Mouse (Mus musculus): ENCODE measurements around the gene Rmnd5b.
"Not testable (repeated sequence)": the region's sequence is repeated elsewhere in the genome, so short reads cannot be mapped to it uniquely, and the experiment has no call there.

Rmnd5b gene

GRCm38 (mm10) chr11:51649111-51649888 is 13.6 kb upstream of the Rmnd5b start:
- DNase-seq (ENCODE audit: inconsistent ontology term) = peak; percentile 9

GRCm38 (mm10) chr11:51648566-51648965 is 12.9 kb upstream of the Rmnd5b start:
- DNase-seq (ENCODE audit: inconsistent ontology term) = peak; percentile 16

- no peak for DNase-seq (ENCODE audit: inconsistent ontology term)
Observed at GRCm38 (mm10) chr11:51646751-51647667, 11.3 kb upstream of the Rmnd5b start.

DNA sequence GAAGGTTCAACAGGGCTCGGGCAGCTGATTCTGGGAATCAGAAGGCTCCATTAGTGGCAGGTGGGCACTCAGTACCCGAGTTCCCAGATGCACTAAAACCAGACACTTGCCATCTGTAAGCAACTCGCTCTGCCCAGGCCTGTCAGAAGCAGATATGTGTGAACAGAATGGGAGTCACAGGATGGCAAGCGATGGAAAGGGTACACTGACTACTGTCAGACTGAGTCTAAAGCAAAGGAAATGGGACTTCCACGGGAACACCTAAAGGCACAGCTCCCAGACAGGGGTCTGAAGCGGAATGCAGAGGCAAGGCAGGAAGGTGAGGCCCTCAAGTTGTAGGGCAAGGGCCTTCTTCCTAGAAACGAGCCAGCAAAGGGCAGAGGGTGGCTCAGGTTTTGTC is 10.5 kb upstream of the Rmnd5b start:
- no peak for DNase-seq (ENCODE audit: inconsistent ontology term)

DNA sequence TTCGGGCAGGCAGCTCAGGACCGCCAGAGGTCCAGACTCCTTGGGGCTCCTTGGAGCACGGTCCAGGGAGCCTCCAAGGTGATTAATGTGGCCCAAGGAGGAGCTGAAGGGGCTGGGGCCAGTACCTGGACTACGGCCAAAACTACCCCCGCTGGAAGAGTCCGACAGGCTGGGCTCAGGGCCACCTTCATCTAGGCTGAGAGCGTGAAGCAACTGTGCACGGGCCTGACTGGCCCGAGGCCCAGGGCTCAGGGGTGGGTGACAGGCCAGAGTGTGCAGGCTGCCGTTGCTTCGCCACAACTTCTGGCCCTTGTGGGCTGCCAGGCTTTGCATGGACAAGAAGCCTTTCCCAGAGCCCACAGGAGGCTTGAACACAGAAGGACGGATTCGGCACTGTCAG is 9.6 kb upstream of the Rmnd5b start:
- no peak for DNase-seq (ENCODE audit: inconsistent ontology term)

GRCm38 (mm10) chr11:51644217-51644616 is 8.5 kb upstream of the Rmnd5b start:
- DNase-seq (ENCODE audit: inconsistent ontology term) = no peak

- DNase-seq (ENCODE audit: inconsistent ontology term) = no peak
Observed at GRCm38 (mm10) chr11:51643761-51644160, 8.1 kb upstream of the Rmnd5b start.

GRCm38 (mm10) chr11:51643202-51643601 is 7.5 kb upstream of the Rmnd5b start:
- DNase-seq (ENCODE audit: inconsistent ontology term) = no peak

GRCm38 (mm10) chr11:51640748-51641147 is 5.1 kb upstream of the Rmnd5b start:
- no peak for DNase-seq (ENCODE audit: inconsistent ontology term)

DNA sequence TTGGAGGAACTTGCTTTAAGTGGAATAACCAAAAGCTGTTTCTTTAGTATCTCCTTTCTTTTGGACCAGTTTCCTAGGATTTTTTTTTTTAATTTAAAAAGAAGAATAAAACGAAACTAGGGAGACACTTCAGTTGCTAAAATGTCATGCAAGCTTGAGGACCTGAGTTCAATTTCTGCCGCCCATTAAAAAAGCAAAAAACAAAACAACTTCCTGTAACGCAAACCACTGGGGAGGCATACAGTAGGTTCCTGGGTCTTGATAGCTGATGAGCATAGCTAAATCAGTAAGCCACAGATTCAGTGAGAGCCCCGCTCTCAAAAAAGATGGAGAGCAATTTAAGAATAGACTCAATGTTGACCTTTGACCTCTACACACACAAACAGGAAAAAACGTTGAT is 2.8 kb upstream of the Rmnd5b start:
- DNase-seq (ENCODE audit: inconsistent ontology term) = no peak

GRCm38 (mm10) chr11:51637971-51638414 is 2.3 kb upstream of the Rmnd5b start:
- peak; percentile 69 for DNase-seq (ENCODE audit: inconsistent ontology term)

GRCm38 (mm10) chr11:51636323-51636684 is 608 bp upstream of the Rmnd5b start:
- peak; percentile 67 for DNase-seq (ENCODE audit: inconsistent ontology term)

DNA sequence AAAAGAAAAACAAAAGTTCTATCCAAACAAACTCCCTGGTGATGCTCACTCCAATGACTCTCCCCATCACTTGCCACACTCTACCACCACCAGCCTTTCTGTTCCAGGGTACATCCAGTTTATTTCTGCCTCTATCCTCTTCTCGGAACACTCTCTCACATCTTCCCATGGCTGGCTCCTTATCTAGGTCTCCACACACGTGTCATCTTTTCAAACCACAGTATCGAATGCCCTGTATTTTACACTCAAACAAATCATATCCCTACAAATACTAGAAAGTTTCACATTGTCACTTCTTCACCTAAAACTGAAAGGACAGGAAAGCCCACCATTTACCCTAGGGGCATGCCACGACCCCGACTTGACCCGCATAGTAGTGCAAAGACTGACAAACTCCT is 570 bp downstream of the Rmnd5b start:
- peak; percentile 6 for DNase-seq (ENCODE audit: inconsistent ontology term)

GRCm38 (mm10) chr11:51633721-51634120 is 2.0 kb downstream of the Rmnd5b start:
- DNase-seq (ENCODE audit: inconsistent ontology term) = no peak

DNA sequence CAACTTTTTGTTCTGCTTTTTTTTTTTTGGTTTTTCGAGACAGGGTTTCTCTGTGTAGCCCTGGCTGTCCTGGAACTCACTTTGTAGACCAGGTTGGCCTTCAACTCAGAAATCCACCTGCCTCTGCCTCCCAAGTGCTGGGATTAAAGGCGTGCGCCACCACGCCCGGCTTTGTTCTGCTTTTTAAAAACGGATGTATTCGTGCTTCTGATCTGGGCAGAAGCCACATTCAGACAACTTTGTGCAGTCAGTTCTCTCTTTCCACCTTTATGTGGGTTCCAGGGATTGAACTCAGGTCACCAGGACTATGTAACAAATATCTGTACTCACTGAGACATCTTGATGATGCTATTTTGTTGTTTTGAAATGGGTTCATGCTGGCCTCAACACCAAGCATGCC is 2.5 kb downstream of the Rmnd5b start:
- not testable (repeated sequence) for DNase-seq (ENCODE audit: inconsistent ontology term)

DNA sequence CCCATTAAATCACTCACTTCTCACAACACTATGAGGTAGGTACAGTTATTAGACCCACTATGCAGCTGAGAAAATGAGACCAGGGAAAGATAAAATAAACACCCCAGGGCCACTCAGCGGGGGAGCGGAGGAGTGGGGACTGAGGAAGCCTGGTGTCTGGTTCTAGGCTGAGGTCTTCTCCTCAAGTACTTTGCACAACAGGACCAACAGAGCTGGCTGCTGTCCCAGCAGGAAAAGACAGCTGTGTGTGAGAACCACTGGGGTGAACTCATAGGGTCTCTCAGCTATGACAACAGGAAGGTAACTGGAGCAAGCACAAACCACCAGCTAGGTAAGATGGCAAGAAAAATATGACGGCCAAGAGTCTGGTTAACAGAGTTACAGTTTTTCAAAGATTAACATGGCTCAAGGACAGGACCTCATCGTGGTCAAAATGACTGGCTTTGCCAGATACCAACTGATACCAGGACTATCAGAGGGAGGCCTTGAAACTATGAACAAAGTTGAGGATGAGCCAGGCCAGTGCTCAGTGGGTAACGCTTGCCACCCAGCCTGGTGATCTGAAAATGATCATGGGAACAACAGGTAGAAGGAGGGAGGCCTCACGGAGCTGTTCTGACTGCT is 3.5 kb downstream of the Rmnd5b start:
- no peak for DNase-seq (ENCODE audit: inconsistent ontology term)

- no peak for DNase-seq (ENCODE audit: inconsistent ontology term)
Observed at GRCm38 (mm10) chr11:51629651-51630314, 5.9 kb downstream of the Rmnd5b start.

DNA sequence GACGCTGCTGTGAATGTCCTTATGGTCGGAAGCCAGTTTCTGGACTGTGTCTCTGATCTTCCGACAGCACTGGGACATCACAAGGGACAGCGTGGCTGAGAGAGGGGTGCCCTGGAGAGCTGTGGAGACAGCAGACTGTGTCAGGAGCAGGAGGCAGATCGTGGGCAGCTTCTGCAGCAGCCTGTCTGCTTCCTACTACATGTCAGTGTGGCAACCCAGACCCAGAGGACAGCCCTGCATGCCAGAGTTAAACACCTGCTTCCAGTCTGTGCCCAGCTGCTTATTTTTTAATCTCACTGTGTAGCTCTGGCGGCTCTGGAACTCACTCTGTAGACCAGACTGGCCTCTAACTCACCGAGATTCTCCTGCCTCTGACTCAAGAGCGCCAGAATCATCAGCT is 7.8 kb downstream of the Rmnd5b start:
- no peak for DNase-seq (ENCODE audit: inconsistent ontology term)

- no peak for DNase-seq (ENCODE audit: inconsistent ontology term)
Observed at GRCm38 (mm10) chr11:51627425-51627824, 8.3 kb downstream of the Rmnd5b start.

DNA sequence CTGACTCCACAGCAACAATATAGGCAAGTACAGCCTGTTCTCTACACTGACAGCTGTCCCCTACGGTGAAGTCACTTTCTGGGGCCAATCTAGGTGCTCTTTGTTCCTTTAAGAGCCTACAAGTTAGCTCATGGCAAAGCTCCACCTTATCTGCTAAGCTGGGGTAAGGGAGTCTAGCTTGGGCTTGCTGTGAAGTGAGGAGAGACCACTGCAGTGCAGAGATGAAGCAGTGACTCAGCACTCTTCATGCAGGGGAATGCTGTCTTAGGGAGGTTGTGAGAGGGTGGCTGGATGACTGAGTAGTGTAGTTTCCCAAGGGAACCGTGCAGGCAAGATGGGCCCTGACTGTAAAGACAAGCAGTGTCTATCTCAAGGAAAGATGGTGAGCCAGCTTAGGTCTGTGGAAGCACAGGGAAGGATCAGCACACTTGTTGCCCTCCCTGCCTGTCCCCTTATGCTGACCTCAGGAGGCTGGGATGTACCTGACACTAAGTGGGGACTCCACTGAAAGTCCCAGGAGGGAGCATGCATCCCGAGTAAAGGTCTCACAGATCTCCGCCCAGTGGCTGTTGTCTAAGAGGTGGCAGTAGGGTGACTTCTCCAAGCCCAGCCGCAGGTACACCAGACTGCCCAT is 10.4 kb downstream of the Rmnd5b start:
- no peak for DNase-seq (ENCODE audit: inconsistent ontology term)

DNA sequence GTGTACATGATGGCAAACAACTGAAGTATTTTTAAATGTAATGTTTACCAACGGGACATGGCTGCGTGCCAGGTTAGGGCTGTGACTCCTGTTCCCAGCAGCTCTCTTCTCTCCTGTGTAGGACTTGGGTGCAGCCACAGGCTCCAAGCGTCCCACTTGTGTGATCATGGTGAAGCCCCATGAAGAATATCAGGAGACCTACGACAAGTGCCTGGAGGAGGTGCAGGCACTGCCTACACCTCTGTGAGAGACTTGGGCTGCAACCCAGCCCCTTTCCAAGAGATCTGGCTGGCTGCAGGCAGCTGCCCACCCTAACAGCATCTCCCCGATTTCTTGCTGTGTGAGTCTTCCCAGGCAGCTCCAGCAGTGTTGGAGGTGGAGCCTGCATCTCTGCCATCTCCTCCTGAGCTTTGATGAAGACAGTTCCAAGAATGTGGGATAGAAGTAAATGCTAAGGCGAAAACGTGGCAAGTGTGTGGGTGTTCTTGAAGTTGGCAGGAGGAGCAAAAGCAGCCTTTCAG is 12.7 kb downstream of the Rmnd5b start:
- no peak for DNase-seq (ENCODE audit: inconsistent ontology term)

All from Muller cell, postnatal 12 days (primary cell).